Mouse (Mus musculus) kidney, adult 8-10 months (tissue): ENCODE data around the gene Gpatch3.

Experiments used
- DNase-seq, 2 experiments: peaks; one replicate each; pipeline ENCODE4 v3.0.0; 2022

Gpatch3 gene

GRCm38 (mm10) chr4:133574070-133574842 lies at the start of gene Gpatch3:
TSS of gene Gpatch3 (plus strand) at chr4:133574745.
- DNase-seq: peak; percentile 91 to 95

DNA sequence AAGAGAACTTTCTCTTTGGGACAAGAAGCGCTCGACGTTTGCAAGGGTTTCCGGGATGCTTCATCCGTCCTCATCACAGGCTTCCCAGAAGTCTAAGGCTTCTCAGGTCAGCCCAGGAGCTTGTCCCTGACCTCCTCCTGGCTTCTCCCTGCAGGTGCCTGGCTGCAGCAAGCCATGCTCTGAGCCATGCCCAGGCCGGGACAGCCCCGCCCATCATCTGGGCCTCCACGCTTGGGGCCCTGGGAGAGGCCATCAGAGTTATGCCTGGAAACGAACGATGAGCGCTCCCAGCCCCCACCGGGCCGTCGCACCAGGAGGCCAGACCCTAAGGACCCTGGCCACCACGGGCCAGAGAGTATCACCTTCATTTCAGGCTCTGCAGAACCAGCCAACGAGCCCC lies 46.8 kb upstream of the Gpatch3 start:
- DNase-seq: no peak

GRCm38 (mm10) chr4:133532777-133533176 lies 41.8 kb upstream of the Gpatch3 start:
- DNase-seq: peak in 1 of 2 experiments; percentile 23

DNA sequence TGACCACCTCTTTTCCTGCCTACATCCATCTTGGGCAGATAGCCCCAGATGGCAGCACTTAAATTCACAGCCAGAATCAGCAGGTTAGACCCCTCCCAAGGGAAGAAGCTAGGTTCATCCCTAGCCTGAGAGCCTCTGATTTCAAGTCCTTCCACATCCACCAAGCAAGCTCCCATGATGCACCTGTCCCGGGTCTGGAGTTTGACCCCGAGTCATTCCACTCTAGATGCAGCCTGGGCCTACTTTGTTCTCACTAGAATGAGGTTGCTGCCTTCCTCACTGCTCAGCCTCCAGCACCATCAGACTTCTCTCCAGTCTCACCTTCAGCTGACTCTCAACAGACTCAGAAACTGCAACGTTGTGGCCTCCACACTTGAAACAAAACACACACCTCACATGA lies 38.5 kb upstream of the Gpatch3 start:
- DNase-seq: peak; percentile 46 to 50

DNA sequence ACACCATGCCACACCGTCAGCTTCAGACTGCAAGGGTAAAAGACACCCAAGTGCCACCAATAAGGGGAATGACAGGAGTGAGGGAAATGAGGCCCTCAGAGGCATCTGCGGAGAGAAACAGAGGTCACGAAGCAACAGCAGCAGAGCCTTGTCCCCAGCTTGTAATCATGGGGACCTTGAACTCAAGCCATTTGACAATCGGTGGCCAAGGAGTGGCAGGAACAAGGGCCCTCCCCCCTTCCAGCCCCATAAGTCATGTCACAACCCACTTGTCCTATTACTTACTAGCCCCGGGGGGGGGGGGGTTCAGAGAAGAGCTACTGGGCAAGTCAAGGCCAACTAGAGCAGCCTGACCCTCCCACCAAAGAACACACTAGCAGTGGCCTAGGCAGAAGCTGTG lies 37.9 kb upstream of the Gpatch3 start:
- no peak for DNase-seq

- DNase-seq: peak; percentile 97 to 98
Measured at GRCm38 (mm10) chr4:133545272-133546231, 29.0 kb upstream of the Gpatch3 start, which contains the start of gene Nudc. TSS of gene Nudc (minus strand) at chr4:133545996.

- DNase-seq: no peak
Measured at GRCm38 (mm10) chr4:133552029-133552428, 22.5 kb upstream of the Gpatch3 start.

DNA sequence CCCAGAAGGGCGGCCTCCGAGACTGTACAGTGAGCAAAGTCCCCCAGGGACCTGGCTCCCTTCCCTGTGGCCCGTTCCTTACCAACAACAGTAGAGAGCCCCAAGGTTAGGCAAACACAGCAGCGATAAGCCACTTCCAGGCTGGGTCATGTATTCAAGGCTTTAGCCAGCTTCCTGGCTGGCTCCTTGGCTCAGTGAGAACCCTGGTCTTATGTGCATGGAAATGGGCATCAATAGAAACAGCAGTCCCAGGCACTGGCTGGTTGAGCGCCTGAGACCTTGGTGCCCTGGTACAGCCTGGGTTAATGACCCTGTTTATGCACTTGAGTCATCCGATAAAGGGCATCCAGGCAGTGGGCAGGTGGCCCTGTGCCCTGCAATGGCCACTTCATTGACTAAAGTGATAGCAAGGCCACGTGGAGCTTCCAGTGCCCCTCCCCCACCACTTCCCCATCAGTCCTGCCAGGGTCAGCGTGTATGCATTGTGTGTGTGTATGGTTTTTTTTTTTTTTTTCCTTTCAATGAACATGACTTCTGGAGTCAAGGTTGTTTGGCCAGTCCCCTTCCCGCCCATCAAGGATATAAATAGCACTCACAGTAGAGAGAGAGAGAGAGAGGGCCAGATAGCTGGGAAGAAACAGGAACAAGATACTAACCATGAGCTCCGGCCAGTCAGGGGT lies 21.6 kb upstream of the Gpatch3 start, which contains the start of gene Nr0b2:
Nr0b2 (plus strand) TSS at position 609 of the 680 bp plus-strand sequence.
- DNase-seq: peak; percentile 30 to 40

DNA sequence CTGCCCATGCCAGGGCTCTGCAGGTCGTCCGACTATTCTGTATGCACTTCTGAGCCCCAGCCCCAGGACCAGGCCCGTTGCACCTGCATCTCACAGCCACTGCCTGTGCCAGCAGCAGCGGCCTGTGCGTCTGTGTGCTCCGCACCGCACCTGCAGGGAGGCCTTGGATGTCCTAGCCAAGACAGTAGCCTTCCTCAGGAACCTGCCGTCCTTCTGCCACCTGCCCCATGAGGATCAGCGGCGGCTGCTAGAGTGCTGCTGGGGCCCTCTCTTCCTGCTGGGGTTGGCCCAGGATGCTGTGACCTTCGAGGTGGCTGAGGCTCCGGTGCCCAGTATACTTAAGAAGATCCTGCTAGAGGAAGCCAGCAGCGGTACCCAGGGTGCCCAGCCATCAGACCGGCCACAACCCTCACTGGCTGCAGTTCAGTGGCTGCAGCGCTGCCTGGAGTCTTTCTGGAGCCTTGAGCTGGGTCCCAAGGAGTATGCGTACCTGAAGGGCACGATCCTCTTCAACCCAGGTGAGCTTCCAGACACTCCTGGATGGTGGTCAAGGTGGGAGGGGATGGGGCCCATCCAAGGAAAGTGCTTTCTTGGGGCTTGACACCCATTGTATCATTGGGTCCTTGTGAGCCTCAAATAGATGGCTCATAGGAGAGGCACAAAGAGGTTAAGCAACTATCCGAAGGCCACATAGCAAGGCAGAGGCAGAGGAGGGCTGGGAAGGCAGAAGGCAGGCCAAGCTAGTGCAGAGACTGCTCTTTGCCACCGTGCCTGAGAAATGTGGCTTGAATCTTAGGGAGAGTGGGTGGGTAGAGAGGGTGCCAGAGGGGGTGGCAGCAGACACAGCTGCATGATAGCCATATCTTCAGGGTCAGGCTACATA lies 20.9 kb upstream of the Gpatch3 start:
- DNase-seq: no peak

- peak; percentile 71 to 87 for DNase-seq
Measured at GRCm38 (mm10) chr4:133557041-133557717, 17.4 kb upstream of the Gpatch3 start.

DNA sequence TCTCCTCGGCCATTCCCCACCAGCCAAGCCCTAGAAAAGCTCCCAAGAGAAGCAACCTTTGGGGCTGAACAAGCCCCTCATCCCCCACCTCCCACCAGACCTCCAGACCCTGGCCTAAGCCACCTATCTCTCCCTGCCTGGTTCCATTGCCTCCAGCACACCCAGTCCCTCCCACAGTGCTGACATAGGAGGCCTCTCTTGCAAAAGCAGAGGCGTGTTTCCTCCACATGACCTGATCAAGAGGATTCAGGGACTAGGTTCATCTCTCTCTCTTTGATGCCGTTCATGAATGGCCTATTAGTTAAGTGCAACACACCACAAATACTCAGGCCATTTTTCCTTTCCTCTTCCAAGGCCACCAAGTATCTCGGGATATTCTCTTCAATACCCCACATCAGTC lies 14.7 kb upstream of the Gpatch3 start:
- no peak for DNase-seq

- DNase-seq: no peak
Measured at GRCm38 (mm10) chr4:133561622-133562021, 12.9 kb upstream of the Gpatch3 start.

DNA sequence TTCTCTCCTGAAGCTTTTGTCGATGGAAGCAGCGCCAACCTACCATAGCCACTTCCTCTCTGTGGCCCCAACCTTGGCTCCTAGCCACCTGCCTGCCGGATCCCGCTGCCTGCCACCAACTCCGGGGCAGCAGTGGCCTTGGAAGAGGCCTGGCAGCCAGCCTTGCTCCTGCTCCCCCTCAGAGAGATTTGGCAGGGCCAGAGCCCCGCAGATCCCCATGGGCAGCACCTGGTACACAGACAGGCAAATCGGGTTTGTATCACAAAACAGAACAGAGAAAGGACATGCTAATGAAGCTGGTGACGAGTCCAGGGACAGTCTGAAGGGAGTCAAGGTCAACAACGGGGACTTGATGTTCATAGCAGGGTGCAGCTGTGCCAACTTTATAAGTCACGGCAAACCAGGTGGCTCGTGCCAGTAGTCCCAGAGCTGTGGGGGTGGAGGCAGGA lies 11.4 kb upstream of the Gpatch3 start:
- peak; percentile 78 to 87 for DNase-seq

- peak in 1 of 2 experiments; percentile 30 for DNase-seq
Measured at GRCm38 (mm10) chr4:133567251-133567650, 7.3 kb upstream of the Gpatch3 start.

DNA sequence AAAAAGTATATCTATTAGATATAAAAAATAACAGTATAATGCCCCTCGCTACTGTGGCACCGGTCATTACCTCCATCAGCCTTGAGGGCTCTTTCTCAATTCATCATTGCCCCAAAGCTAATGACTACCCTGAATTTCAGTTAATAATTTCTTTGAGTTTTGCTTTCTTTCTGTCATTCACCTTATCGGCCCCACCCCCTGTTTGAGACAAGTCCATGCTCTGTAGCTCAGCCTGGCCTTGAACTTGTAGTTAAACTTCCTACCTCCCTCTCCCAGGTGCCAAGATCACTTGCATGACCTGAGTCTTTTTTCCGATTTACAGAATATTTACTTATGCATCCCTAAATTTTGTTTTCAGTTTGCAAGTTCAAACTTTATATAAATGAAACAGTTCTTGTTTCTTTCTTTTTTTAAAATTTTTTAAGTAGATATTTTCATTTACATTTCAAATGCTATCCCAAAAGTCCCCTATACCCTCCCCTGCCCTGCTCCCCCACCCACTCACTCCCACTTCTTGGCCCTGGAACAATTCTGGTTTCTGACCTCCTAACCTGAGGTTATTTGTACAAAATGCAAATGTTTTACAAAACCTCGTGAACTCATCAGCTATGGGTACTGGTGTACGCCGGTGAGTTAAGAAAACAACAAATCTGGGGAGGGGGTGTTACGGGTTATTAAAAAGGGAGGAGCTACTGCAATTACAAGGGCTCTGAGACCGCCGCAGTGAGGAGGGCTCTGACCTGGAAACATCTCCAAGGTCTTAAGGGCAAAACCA lies 5.1 kb upstream of the Gpatch3 start:
- peak; percentile 40 to 42 for DNase-seq

GRCm38 (mm10) chr4:133570066-133570466 lies 4.5 kb upstream of the Gpatch3 start:
- DNase-seq: peak; percentile 82 to 88

GRCm38 (mm10) chr4:133574843-133575202 lies 278 bp downstream of the Gpatch3 start:
- no peak for DNase-seq

DNA sequence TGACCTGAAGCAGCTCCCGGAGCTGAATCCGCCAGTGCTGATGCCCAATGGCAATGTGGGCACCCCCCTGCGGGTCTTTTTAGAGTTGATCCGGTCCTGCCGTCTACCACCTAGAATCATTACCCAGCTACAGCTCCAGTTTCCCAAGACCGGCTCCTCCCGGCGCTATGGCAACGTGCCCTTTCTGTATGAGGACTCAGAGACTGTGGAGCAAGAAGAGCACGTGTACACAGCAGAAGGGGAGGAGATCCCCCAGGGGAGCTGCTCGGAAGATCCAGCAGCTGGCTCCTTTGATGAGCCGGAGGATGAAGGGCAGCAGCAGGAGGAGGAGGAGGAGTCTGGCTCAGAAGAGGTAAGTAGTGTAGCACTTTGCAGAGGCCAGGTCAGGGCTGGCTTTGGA lies 3.4 kb downstream of the Gpatch3 start:
- DNase-seq: no peak

DNA sequence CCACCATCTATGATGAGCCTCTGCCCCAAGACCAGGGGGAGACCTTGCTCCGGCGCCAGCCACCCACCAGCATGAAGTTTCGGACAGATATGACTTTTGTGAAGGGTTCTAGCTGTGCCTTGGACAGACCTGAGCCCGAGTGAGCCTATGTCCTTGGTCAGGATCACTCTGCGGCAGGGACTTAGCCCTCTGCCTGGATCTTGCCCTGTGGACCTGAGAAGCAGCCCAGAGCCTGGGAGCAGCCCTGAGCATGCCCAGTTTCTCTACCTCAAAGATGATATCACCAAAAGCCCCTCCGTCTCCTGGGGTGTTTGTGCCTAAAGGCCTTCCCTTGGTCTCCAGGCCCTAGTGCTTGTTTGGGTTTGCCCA lies 9.1 kb downstream of the Gpatch3 start:
- no peak for DNase-seq
